Mouse (Mus musculus): ENCODE data around the gene Chek1. TPM values are rescaled to one million over a fixed set of nuclear protein-coding genes. Genes with fewer than 3 reads are reported as not detected.

The Chek1 gene
- polyA plus RNA-seq (2012; rRNA removed), result 0.18 and 0.35 TPM in 2 replicates

DNA sequence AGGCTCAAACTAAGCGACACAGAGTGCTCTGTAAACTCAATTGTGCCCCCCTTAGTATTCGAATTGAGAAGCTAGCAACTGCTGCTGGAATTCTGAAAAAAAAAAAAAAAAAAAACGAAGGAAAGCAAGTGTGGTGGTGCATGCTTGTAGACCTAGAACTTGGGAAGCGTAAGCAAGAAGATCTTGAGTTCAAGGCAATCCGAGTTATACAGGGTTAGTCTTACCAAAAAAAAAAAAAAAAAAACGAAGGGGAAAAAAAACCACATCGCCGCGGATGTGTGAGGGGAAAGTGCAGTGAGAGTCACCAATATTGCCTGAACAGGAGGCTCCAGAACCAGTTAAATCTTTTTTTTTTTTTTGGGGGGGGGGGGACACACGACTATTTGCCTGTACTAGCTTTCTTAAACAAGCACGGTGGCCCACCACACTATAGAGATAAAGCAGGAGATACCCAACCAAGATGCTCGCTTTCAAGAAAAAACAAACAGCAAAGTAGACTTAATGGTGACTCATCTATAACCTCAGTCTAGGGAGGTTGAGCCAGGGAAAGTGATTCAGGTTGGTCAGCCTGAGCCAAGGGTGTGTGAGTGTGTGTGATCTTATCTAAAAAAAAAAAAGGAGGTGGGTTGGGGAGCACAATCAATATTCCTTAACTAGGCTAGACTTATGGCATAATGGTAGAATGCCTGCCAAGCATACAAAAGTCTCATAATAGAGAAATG is at the start of gene Chek1:
Gene Chek1, minus strand, starts transcription at position 32 of the 722 bp plus-strand sequence.

GRCm38 (mm10) chr9:36767203-36768143 is 40.6 kb upstream of the Chek1 start, which contains the start of gene Stt3a:
Gene Stt3a, minus strand, starts transcription at chr9:36767679.

GRCm38 (mm10) chr9:36692920-36693319 is 33.9 kb downstream of the Chek1 start, which contains the start of gene Acrv1:
Gene Acrv1, plus strand, starts transcription at chr9:36693220.

Other genes with a start within 250 kb of the Chek1 start
- not detected in 2 replicates for gene Gm5615, start 185.1 kb downstream of the Chek1 start, polyA plus RNA-seq (2012; rRNA removed)
- gene Gm17689, start 144.4 kb downstream of the Chek1 start, polyA plus RNA-seq (2012; rRNA removed), result not detected in 2 replicates
- not detected in 2 replicates for gene A630095E13Rik, start 83.7 kb downstream of the Chek1 start, polyA plus RNA-seq (2012; rRNA removed)
- gene Acrv1, start 33.8 kb downstream of the Chek1 start, polyA plus RNA-seq (2012; rRNA removed), result not detected in 2 replicates
- gene Stt3a, start 40.6 kb upstream of the Chek1 start, polyA plus RNA-seq (2012; rRNA removed), result 21.7 and 44.4 TPM in 2 replicates
- 31.8 and 68.1 TPM in 2 replicates for gene Ei24, start 70.3 kb upstream of the Chek1 start, polyA plus RNA-seq (2012; rRNA removed)
- gene Fez1, start 94.8 kb upstream of the Chek1 start, polyA plus RNA-seq (2012; rRNA removed), result 0.40 and 0.93 TPM in 2 replicates

All from stomach, adult 2 months (tissue).